Mouse (Mus musculus): Measurements from ENCODE around the gene Grhpr.

DNA sequence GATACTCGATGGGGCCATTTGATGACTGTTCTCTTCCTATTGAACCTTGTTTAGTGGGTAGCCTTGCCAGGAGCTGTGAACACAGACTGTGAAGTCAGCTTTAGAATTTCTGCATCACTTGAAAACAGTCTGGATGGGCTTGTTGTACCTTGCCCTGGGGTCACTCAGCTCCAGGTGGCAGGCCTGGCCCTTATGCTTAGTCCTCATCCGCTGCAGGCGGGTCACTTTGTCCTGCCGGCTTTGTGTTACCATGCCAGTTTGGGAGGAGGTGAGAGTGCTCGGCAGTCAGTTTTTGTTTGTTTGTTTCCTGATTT is 736 bp downstream of the Grhpr start:
- TF ChIP-seq POLR2A (IDR thresholded peaks at IDR 0.05; ENCODE audit: insufficient read length, low read depth) (no peak), POLR2AphosphoS2 (IDR thresholded peaks at IDR 0.05; ENCODE audit: insufficient read length, low read depth) (no peak), CEBPB (IDR thresholded peaks at IDR 0.05; ENCODE audit: insufficient read depth, poor library complexity, severe bottlenecking) (no peak), TCF12 (IDR thresholded peaks at IDR 0.05; ENCODE audit: insufficient read depth, poor library complexity, severe bottlenecking) (no peak), MYOD1 (IDR thresholded peaks at IDR 0.05; ENCODE audit: control insufficient read depth in 1 of 3, insufficient read length in 2 of 3, low read depth in 2 of 3) (no peak)
